Mouse (Mus musculus): Measurements from ENCODE around the gene Trf. TPM values are rescaled to one million over a fixed set of nuclear protein-coding genes. Genes with fewer than 3 reads are reported as not detected.

The Trf gene
- 7.8 and 56.8 TPM in 2 replicates for polyA plus RNA-seq (2012; ENCODE audit: insufficient read depth, low replicate concordance)

DNA sequence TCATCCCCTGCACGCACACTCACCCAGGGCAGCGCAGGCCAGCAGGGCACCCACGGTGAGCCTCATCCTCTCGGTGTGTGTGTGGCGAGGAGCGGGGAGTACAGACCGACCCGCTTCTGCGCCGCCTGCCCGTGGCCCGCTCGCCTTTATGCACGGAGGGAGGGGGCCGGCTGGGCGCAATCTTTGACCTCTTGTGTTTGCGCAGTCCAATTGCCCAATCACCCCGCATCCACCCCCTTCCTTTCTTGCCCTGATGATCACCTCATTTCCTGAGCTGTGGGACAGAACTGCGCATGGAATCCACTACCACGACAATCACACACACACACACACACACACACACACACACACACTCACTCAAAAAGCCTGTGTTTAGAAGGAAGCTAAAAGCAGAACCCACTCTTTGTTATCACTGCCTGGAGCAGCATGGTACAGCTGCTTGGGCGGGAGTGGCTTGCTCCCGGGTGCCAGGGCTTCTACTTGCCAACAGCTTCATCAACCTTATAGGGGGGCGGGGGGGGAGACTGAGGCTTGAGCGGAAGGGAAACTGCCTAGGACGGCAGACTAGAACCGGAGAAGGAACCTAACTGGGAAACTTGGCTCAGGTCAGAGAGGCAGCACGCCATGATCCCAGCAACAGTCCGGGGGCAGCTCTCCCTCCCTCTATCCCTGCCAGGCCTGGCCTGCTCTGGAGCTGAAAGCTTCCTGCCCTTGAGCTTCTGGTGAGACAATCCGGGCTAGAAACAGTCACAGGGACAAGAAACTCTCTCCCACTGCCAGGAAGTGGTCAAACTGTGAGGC lies at the start of gene Trf, which contains the start of gene Gm20425:
Gene Trf (minus strand): TSS at position 294 of the 801 bp plus-strand sequence.
Gene Gm20425 (minus strand): TSS at position 157 of the 801 bp plus-strand sequence.
- peaks cover 46% of the 10 kb centered on the region for H3K27me3 ChIP-seq (replicated peaks)
- H3K4me1 ChIP-seq, result peaks cover 41% of the 10 kb centered on the region
- no peaks in the 10 kb centered on the region for H3K9me3 ChIP-seq
- H3K4me3 ChIP-seq (replicated peaks), result peak within 1 kb of the TSS; percentile 88
- TF ChIP-seq GATA1 (IDR thresholded peaks at IDR 0.05; ENCODE audit: borderline replicate concordance, low read length) (no peak), FLI1 (IDR thresholded peaks at IDR 0.05; ENCODE audit: low read length) (no peak)
- H3K36me3 ChIP-seq (replicated peaks; ENCODE audit: low read length), result no peaks in the 10 kb centered on the region

- Histone ChIP-seq H3K4me3 (replicated peaks) (no peak overlapping the region), H3K4me1 (no peaks in the 10 kb centered on the region), H3K36me3 (replicated peaks; ENCODE audit: low read length) (no peaks in the 10 kb centered on the region), H3K27me3 (replicated peaks) (peaks cover 23% of the 10 kb centered on the region), H3K9me3 (peaks cover 18% of the 10 kb centered on the region)
- TF ChIP-seq FLI1 (IDR thresholded peaks at IDR 0.05; ENCODE audit: low read length), result no peak
These were observed 46.6 kb upstream of the Trf start for GRCm38 (mm10) chr9:103276876-103277275.

DNA sequence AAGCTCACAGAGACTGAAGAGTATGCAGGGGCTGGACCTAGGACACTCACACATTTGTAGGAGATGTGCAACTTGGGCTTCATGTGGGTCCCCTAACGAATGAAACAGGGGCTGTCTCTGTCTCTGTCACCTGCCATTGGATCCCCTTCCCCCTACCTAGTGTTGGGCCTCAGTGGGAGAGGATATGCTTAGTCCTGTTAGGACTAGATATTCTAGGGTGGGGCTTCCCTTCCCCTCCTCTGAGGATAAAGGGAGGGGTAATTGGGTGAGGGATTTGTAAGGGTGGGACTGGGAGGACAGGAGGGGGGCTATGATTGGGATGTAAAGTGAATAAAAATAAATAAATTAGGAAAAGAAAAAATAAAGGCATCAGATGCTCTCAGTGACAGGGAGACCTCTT lies 45.4 kb upstream of the Trf start:
- H3K9me3 ChIP-seq, result peaks cover 14% of the 10 kb centered on the region
- H3K27me3 ChIP-seq (replicated peaks), result peaks cover 27% of the 10 kb centered on the region
- H3K4me3 ChIP-seq (replicated peaks), result no peak overlapping the region
- H3K36me3 ChIP-seq (replicated peaks; ENCODE audit: low read length), result no peaks in the 10 kb centered on the region
- no peaks in the 10 kb centered on the region for H3K4me1 ChIP-seq
- TF ChIP-seq FLI1 (IDR thresholded peaks at IDR 0.05; ENCODE audit: low read length) (no peak), GATA1 (IDR thresholded peaks at IDR 0.05; ENCODE audit: borderline replicate concordance, low read length) (no peak)

DNA sequence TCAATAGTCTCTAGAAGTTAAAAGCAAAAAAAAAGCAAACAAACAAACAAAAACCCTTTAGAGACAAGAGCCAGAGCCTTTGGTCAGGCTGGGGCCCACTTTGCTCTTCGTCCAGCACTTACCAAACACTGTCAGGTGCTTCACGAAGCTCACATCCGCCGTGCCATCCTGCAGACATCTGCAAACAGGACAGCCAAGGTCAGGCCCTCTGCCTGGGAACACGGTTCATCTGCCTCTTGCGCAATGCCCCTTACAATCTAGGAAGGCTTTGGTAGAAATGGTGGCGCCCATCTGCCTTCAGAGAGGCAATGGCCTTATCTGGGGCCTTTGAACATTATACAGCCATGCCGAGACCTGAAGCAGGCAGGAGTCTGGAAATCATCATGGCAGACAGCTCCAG lies 44.6 kb upstream of the Trf start:
- H3K36me3 ChIP-seq (replicated peaks; ENCODE audit: low read length), result no peaks in the 10 kb centered on the region

GRCm38 (mm10) chr9:103271104-103271503 lies 40.9 kb upstream of the Trf start:
- Histone ChIP-seq H3K9me3 (peaks cover 7% of the 10 kb centered on the region), H3K36me3 (replicated peaks; ENCODE audit: low read length) (no peaks in the 10 kb centered on the region), H3K4me1 (no peaks in the 10 kb centered on the region), H3K4me3 (replicated peaks) (no peak overlapping the region), H3K27me3 (replicated peaks) (peaks cover 22% of the 10 kb centered on the region)
- TF ChIP-seq GATA1 (IDR thresholded peaks at IDR 0.05; ENCODE audit: borderline replicate concordance, low read length) (no peak), FLI1 (IDR thresholded peaks at IDR 0.05; ENCODE audit: low read length) (no peak)

More for the DNA sequence above, 44.6 kb upstream of the Trf start:
- no peaks in the 10 kb centered on the region for H3K4me1 ChIP-seq
- TF ChIP-seq GATA1 (IDR thresholded peaks at IDR 0.05; ENCODE audit: borderline replicate concordance, low read length), result no peak
- TF ChIP-seq FLI1 (IDR thresholded peaks at IDR 0.05; ENCODE audit: low read length), result no peak
- H3K27me3 ChIP-seq (replicated peaks), result peaks cover 27% of the 10 kb centered on the region
- no peak overlapping the region for H3K4me3 ChIP-seq (replicated peaks)
- peaks cover 11% of the 10 kb centered on the region for H3K9me3 ChIP-seq

GRCm38 (mm10) chr9:103265778-103266177 lies 35.5 kb upstream of the Trf start:
- H3K27me3 ChIP-seq (replicated peaks), result peaks cover 20% of the 10 kb centered on the region
- TF ChIP-seq FLI1 (IDR thresholded peaks at IDR 0.05; ENCODE audit: low read length), result no peak
- TF ChIP-seq GATA1 (IDR thresholded peaks at IDR 0.05; ENCODE audit: borderline replicate concordance, low read length), result no peak
- peaks cover 16% of the 10 kb centered on the region for H3K9me3 ChIP-seq
- no peak overlapping the region for H3K4me3 ChIP-seq (replicated peaks)
- no peaks in the 10 kb centered on the region for H3K36me3 ChIP-seq (replicated peaks; ENCODE audit: low read length)
- no peaks in the 10 kb centered on the region for H3K4me1 ChIP-seq

DNA sequence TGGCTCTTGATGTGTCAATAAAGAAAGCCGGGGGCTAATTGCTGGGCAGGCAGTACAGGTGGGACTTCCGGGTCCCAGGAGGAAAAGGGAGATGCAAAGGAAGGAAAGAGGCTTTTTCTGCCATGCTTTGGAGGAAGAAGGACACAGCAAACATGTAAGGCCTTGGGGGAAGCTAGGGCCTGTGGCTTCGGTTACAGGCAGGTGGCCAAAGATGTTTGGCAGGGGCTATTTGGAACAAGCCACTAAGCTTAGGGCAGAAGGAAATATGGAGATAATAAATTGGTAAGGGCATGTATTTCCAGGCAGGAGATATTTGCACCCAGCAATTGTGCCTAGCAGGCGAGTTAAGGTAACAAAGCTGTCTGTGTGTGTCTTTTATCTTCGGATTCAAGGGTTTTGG lies 22.7 kb upstream of the Trf start:
- TF ChIP-seq FLI1 (IDR thresholded peaks at IDR 0.05; ENCODE audit: low read length) (no peak), GATA1 (IDR thresholded peaks at IDR 0.05; ENCODE audit: borderline replicate concordance, low read length) (no peak)
- no peaks in the 10 kb centered on the region for H3K4me1 ChIP-seq
- no peaks in the 10 kb centered on the region for H3K36me3 ChIP-seq (replicated peaks; ENCODE audit: low read length)
- peaks cover 20% of the 10 kb centered on the region for H3K9me3 ChIP-seq
- H3K4me3 ChIP-seq (replicated peaks), result no peak overlapping the region
- H3K27me3 ChIP-seq (replicated peaks), result peaks cover 13% of the 10 kb centered on the region

- Histone ChIP-seq H3K36me3 (replicated peaks; ENCODE audit: low read length) (no peaks in the 10 kb centered on the region), H3K4me3 (replicated peaks) (no peak overlapping the region), H3K4me1 (no peaks in the 10 kb centered on the region), H3K27me3 (replicated peaks) (peaks cover 10% of the 10 kb centered on the region), H3K9me3 (peaks cover 10% of the 10 kb centered on the region)
- TF ChIP-seq GATA1 (IDR thresholded peaks at IDR 0.05; ENCODE audit: borderline replicate concordance, low read length) (no peak), FLI1 (IDR thresholded peaks at IDR 0.05; ENCODE audit: low read length) (no peak)
These were observed 18.4 kb upstream of the Trf start for GRCm38 (mm10) chr9:103248618-103249017.

DNA sequence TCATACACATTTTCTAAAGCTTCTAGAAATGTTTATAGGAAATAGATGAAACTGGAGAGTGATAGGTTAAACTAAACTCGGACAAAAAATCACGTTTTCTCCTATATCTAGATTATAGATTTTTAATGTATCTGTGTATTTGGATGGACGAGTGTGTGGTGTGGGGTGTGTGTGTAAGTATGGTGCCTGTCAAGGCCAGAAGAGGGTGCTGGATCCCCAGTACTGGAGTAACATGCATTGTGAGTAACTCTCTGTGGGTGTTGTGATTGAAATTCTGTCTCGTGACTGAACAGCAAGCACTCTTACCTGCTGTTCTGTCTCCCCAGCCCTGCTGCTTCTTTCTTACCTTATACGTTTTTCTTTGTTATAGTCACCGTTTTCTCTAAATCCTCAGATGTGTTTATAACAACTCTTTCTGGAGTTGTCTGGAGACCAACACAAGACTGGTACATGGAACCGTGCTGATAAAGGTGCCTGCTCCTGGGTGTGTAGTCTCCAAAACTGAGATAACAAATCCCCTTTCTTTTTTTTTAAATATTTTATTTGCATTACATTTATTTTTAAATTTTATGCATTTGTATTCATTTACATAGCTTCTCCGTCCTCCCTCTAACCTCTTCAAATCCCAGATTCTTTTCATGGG lies 16.4 kb upstream of the Trf start:
- H3K36me3 ChIP-seq (replicated peaks; ENCODE audit: low read length), result no peaks in the 10 kb centered on the region
- peaks cover 12% of the 10 kb centered on the region for H3K27me3 ChIP-seq (replicated peaks)
- H3K9me3 ChIP-seq, result no peaks in the 10 kb centered on the region
- TF ChIP-seq GATA1 (IDR thresholded peaks at IDR 0.05; ENCODE audit: borderline replicate concordance, low read length) (no peak), FLI1 (IDR thresholded peaks at IDR 0.05; ENCODE audit: low read length) (no peak)
- no peaks in the 10 kb centered on the region for H3K4me1 ChIP-seq
- H3K4me3 ChIP-seq (replicated peaks), result no peak overlapping the region

DNA sequence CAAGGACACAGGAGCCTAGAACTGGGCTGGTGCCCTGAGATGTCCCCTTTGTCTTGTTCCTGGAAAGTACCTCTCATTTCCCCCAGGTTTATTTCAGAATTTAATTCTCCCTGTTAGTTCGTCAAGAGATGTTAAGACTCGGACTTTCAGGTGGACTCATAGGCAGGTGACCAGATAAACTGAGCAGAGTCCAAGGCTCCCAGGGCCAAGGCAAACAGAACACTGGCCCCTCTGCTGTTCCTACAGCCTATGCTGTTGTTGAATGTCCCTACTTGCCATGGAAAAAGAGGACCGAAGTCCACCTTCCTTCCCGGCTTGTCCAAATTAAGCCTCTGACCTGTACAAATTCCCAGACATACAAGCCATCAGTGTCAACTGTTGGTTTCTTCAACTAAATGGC lies 13.4 kb upstream of the Trf start:
- TF ChIP-seq GATA1 (IDR thresholded peaks at IDR 0.05; ENCODE audit: borderline replicate concordance, low read length) (no peak), FLI1 (IDR thresholded peaks at IDR 0.05; ENCODE audit: low read length) (no peak)
- H3K4me1 ChIP-seq, result no peaks in the 10 kb centered on the region
- no peaks in the 10 kb centered on the region for H3K36me3 ChIP-seq (replicated peaks; ENCODE audit: low read length)
- no peaks in the 10 kb centered on the region for H3K9me3 ChIP-seq
- peaks cover 14% of the 10 kb centered on the region for H3K27me3 ChIP-seq (replicated peaks)
- no peak overlapping the region for H3K4me3 ChIP-seq (replicated peaks)
